Mouse (Mus musculus) limb, embryonic 10.5 days (tissue): ENCODE results near the gene Atf7ip. TPM values are rescaled to one million over a fixed set of nuclear protein-coding genes. Genes with fewer than 3 reads are reported as not detected.

ENCODE experiments used
- DNase-seq: peaks from one replicate; pipeline ENCODE4 v3.0.0-alpha.2; 2017; ENCODE audit warnings: low spot score
- H3K27ac ChIP-seq: fragments of 300-500 bp; sonication (generic); 2 replicates; pipeline ENCODE4 v1.5.1; 2016; ENCODE audit warnings: mild to moderate bottlenecking
- H3K27me3 ChIP-seq: fragments of 300-500 bp; sonication (generic); 2 replicates; pipeline ENCODE4 v1.6.1; 2016; ENCODE audit warnings: low read depth, mild to moderate bottlenecking; ENCODE audit not compliant: poor library complexity, severe bottlenecking
- H3K36me3 ChIP-seq: fragments of 300-500 bp; sonication (generic); 2 replicates; pipeline ENCODE4 v1.6.1; 2016; ENCODE audit warnings: mild to moderate bottlenecking, moderate library complexity
- H3K4me1 ChIP-seq: fragments of 300-500 bp; sonication (generic); 2 replicates; pipeline ENCODE4 v1.6.1; 2016
- H3K4me3 ChIP-seq: fragments of 300-500 bp; sonication (generic); 2 replicates; pipeline ENCODE4 v1.5.1; 2016; ENCODE audit warnings: mild to moderate bottlenecking, moderate library complexity
- H3K9me3 ChIP-seq: fragments of 300-500 bp; sonication (generic); replicated peaks from 2 replicates; pipeline ENCODE4 v1.6.1; 2016; ENCODE audit warnings: mild to moderate bottlenecking
- WGBS: fragments of 180-500 bp; shearing (Covaris S2); methylation state at CpG from one replicate; pipeline ENCODE4 v1.1.7; 2016; 5-methylcytosine and 5-hydroxymethylcytosine counted together
- polyA plus RNA-seq: library from polyadenylated mRNA; unstranded; fragments of >200 nt; fragmentation: Nextera tagmentation; extraction: Ambion mirVana; gene quantifications from 2 replicates; pipeline ENCODE4 v1.2.1, GENCODE M21; 2016

Gene Atf7ip
- polyA plus RNA-seq, 1 experiment from 2014 or later = 49.9 TPM

- no peak for DNase-seq
- no peak overlapping the region for H3K4me3 ChIP-seq
- peaks cover 2% of the 10 kb centered on the region; the same call in 1 of the 2 replicates for H3K9me3 ChIP-seq
- peaks cover 10% of the 10 kb centered on the region; the same call in 1 of the 2 replicates for H3K36me3 ChIP-seq
- no peak overlapping the region for H3K27ac ChIP-seq
- no peaks in the 10 kb centered on the region for H3K27me3 ChIP-seq
- 0 out of 2 replicates have a peak, but pooled peaks cover 4% of the 10 kb centered on the region for H3K4me1 ChIP-seq
Observed at GRCm38 (mm10) chr6:136517221-136517620, 11.3 kb downstream of the Atf7ip start.

DNA sequence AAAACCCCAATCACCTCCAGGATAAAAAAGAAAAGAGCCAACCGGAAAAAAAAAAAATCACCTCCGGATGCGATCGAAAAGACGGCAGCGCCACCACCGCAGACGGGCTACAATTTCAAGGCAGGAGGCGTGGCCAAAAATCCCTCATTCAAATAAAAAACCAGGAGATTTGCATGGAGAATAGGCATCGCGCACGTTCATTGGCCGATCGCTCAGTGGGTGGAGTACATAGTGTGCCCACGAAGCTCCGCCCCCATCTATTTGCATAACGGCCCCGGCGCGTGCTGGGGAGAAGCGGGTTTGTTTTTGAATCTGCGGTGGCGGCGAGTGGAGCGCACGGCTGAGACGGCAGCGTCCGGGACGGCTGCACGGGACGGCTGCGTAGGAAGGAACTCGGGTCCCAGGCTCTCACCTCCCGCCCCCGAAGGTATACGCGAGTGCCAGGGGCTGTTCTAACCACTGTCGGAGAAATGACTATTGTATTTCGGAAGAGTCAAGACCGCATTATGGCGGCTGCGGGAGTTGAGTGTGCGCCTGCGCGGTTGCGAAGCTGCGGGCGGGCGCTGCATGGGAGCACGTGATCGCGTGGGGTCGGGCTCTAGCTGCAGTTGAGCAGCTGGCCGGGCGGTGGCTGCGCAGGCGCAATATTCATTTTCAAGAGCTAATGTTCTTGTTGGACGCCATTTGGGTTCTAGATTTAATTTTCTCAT is 12.7 kb downstream of the Atf7ip start:
- Histone ChIP-seq H3K4me3 (peak overlapping the region; percentile 67), H3K9me3 (peaks cover 2% of the 10 kb centered on the region; the same call in 1 of the 2 replicates), H3K27me3 (no peaks in the 10 kb centered on the region), H3K4me1 (0 out of 2 replicates have a peak, but pooled peaks cover 4% of the 10 kb centered on the region), H3K36me3 (peaks cover 23% of the 10 kb centered on the region), H3K27ac (peak overlapping the region; percentile 94)
- peak; percentile 96 for DNase-seq
- WGBS = under 1% methylated on average over 59 of the region's 59 CpGs

DNA sequence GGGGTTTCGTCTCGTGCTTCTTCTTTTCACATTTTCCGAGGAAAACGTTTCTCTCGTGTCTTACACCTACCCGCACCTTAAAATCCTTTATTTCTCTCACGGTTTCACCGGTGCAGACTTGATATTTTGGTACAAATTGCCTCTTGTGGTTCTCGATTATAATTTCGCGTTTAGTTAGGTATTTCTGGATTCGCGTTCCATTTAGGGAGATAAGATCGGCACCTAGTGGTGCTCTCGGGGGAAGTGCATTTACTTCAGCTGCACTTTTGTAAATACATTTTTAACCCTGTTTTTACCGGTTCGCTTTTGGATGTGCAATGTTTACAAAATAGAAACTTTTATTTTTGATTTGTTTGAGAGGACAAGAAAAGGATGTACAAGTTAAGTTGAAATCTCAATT is 13.3 kb downstream of the Atf7ip start:
- Histone ChIP-seq H3K4me3 (peak overlapping the region; percentile 67), H3K27me3 (no peaks in the 10 kb centered on the region), H3K4me1 (0 out of 2 replicates have a peak, but pooled peaks cover 4% of the 10 kb centered on the region), H3K9me3 (peaks cover 2% of the 10 kb centered on the region; the same call in 1 of the 2 replicates), H3K36me3 (peaks cover 29% of the 10 kb centered on the region), H3K27ac (peak overlapping the region; percentile 94)
- WGBS = 4% methylated on average over 17 of the region's 17 CpGs
- no peak for DNase-seq

DNA sequence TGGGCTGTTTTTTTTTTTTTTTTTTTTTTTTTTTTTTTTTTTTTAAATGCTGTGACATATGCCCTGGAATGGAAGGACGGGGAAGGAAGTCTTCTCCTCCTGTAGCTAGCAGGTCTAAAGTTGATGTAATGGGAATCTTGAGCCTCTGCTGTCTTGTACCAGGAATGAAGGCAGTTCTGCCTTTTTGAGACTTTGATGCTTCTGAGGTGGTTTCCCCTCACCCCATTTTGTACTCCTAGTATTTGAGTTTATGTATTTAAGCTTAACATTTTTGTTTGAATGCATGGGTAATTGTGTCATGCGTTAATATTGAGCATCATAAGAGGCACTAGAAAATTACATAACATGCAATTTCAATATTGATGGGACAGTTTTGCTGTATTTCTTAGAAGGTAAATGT is 14.4 kb downstream of the Atf7ip start:
- no peak for DNase-seq
- peaks cover 40% of the 10 kb centered on the region for H3K36me3 ChIP-seq
- WGBS = 87% methylated on average over 2 of the region's 2 CpGs
- H3K27ac ChIP-seq = no peak overlapping the region
- H3K9me3 ChIP-seq = no peaks in the 10 kb centered on the region
- H3K27me3 ChIP-seq = no peaks in the 10 kb centered on the region
- H3K4me1 ChIP-seq = 0 out of 2 replicates have a peak, but pooled peaks cover 4% of the 10 kb centered on the region
- peak overlapping the region; percentile 67; the same call in 1 of the 2 replicates for H3K4me3 ChIP-seq

DNA sequence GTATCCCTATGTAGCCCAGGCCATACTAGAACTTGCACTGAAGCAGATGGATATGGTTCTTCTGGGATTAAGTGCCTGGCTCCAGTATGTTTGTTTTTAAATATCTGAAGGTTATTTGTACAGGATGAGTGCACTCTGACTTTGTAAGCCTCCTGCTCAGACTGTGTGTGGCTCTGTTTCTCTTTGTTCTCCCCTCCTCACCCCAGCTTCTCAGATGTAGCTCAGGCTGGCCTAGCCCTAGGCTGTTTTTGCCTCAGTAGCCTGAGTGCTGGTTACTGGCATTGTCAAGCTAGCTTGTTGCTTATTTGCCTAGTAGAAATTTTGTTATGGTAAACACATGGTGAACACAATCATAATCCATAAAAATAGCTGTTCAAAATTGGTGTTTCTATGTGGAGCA is 15.7 kb downstream of the Atf7ip start:
- H3K36me3 ChIP-seq = peaks cover 53% of the 10 kb centered on the region
- H3K9me3 ChIP-seq = no peaks in the 10 kb centered on the region; the same call in 1 of the 2 replicates
- 0 out of 2 replicates have a peak, but pooled peaks cover 4% of the 10 kb centered on the region for H3K4me1 ChIP-seq
- H3K4me3 ChIP-seq = no peak overlapping the region
- no peak for DNase-seq
- H3K27me3 ChIP-seq = no peaks in the 10 kb centered on the region
- H3K27ac ChIP-seq = no peak overlapping the region

DNA sequence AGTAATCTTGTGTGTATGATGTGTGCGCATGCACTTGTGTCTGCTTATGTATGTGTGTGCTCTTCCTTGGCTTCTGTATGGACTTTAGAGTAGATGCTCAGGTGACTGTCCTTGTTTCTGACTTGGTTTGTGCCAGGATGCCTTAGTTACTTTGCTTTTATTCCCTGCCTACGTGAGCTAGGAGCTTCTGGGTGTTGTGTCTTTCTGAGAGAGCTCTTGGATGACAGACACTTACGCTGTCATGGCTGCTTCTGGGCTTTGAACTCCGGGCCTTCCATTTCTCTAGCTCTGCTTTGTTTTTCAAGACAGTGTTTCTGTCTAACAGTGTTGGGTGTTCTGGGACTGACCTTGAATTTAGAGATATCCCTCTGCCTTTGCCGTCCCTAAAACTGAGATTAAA is 16.7 kb downstream of the Atf7ip start:
- Histone ChIP-seq H3K9me3 (peaks cover 2% of the 10 kb centered on the region; the same call in 1 of the 2 replicates), H3K27ac (no peak overlapping the region), H3K36me3 (peaks cover 63% of the 10 kb centered on the region), H3K27me3 (no peaks in the 10 kb centered on the region), H3K4me1 (0 out of 2 replicates have a peak, but pooled peaks cover 4% of the 10 kb centered on the region), H3K4me3 (no peak overlapping the region)
- 96% methylated on average over 5 of the region's 5 CpGs for WGBS
- DNase-seq = no peak

GRCm38 (mm10) chr6:136524751-136525150 is 18.8 kb downstream of the Atf7ip start:
- 84% methylated on average over 4 of the region's 4 CpGs for WGBS
- DNase-seq = no peak
- Histone ChIP-seq H3K4me3 (no peak overlapping the region), H3K36me3 (peaks cover 75% of the 10 kb centered on the region), H3K27ac (no peak overlapping the region), H3K4me1 (0 out of 2 replicates have a peak, but pooled peaks cover 4% of the 10 kb centered on the region), H3K27me3 (no peaks in the 10 kb centered on the region), H3K9me3 (peaks cover 2% of the 10 kb centered on the region; the same call in 1 of the 2 replicates)

DNA sequence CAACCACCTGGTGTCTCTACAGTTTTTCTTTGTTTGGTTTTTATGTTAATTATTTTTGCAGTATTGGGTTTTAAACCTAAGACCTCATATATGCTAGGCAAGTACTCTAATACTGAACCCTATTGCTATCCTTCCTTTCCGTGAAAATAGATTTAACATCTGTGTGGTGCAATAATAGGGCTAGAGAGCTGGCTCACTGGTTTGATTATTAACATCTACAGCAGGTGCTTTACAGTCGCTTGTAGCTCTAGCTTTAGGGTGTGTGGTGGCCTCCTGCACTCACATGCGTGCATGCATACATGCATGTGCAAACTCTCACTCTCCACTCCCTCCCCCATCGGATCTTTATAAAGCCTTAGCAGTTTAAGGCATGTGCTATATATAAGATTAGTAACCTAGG is 19.6 kb downstream of the Atf7ip start:
- WGBS = 90% methylated on average over 4 of the region's 4 CpGs
- Histone ChIP-seq H3K36me3 (peaks cover 75% of the 10 kb centered on the region), H3K27me3 (no peaks in the 10 kb centered on the region), H3K9me3 (peaks cover 2% of the 10 kb centered on the region; the same call in 1 of the 2 replicates), H3K27ac (no peak overlapping the region), H3K4me1 (0 out of 2 replicates have a peak, but pooled peaks cover 4% of the 10 kb centered on the region), H3K4me3 (no peak overlapping the region)
- DNase-seq = no peak

- H3K36me3 ChIP-seq = peaks cover 47% of the 10 kb centered on the region
- H3K27me3 ChIP-seq = no peaks in the 10 kb centered on the region
- H3K9me3 ChIP-seq = peaks cover 2% of the 10 kb centered on the region; the same call in 1 of the 2 replicates
- WGBS = 48% methylated on average over 2 of the region's 2 CpGs
- DNase-seq = no peak
- H3K4me3 ChIP-seq = no peak overlapping the region
- peaks cover 17% of the 10 kb centered on the region; the same call in 1 of the 2 replicates for H3K4me1 ChIP-seq
- no peak overlapping the region for H3K27ac ChIP-seq
Observed at GRCm38 (mm10) chr6:136529156-136529555, 23.2 kb downstream of the Atf7ip start.

DNA sequence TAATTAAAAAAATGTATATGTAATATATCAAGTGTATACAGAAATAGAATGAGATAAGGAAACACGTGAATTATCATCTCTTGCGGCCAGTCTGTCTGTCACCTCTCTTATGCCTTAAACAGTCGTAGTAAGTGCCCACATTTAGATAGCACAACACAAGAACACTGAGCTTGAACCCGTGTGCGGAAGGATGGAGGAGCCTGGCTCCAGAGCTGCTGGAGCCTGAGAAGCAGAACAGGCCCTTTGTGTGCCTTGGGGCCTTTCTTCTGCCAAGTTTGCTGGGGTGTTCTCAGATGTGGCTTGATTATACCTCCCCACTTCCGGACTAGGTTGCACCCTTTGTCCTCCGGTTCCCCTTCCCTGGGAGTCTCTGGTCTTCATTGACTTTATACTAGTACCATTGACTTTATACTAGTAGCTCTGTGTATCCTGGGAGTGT is 25.8 kb downstream of the Atf7ip start:
- Histone ChIP-seq H3K4me1 (peaks cover 19% of the 10 kb centered on the region), H3K4me3 (peak overlapping the region; percentile 15; the same call in 1 of the 2 replicates), H3K36me3 (peaks cover 23% of the 10 kb centered on the region), H3K9me3 (0 out of 2 replicates have a peak, but pooled peaks cover 2% of the 10 kb centered on the region), H3K27me3 (no peaks in the 10 kb centered on the region), H3K27ac (peak overlapping the region; percentile 87)
- 74% methylated on average over 7 of the region's 7 CpGs for WGBS
- no peak for DNase-seq

DNA sequence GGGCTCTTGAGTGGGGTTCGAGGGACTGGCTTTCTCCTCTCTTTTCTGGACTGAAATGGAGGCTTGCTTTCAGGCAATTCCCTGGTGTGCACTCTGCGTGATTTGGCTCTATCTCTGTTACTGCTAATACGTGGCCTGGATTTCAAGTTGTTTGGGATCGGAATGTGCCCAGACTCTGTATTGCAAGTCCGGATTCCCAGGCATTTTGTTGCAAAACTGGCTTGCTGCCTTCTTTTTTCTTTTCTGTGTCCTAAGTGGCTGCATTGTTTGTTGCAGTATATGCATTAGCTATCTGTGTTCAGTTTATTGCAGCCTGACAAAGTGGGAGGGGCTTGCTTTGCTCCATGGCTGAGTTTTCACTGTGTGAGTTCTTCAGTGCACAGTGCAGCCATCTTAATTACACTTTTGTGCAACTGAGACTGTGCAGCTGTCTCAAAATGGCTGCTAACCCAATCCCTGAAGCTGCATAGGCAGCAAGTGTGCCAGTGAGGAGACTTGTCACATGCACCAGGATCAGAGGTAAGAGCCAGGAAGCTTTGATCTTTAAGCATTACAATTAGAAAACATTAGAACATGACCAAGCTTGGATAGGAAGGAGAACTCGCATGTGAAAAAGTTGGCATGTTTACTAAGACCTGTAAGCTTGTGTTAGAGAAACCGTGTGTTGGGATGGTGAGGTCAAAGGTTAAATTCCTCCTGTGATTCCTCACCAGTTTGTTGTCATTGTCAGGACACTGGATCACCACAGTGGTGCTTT is 26.7 kb downstream of the Atf7ip start:
- no peaks in the 10 kb centered on the region for H3K27me3 ChIP-seq
- H3K27ac ChIP-seq = peak overlapping the region; percentile 87
- H3K9me3 ChIP-seq = no peaks in the 10 kb centered on the region
- peak overlapping the region; percentile 15; the same call in 1 of the 2 replicates for H3K4me3 ChIP-seq
- peaks cover 20% of the 10 kb centered on the region for H3K36me3 ChIP-seq
- 28% methylated on average over 7 of the region's 7 CpGs for WGBS
- H3K4me1 ChIP-seq = peaks cover 19% of the 10 kb centered on the region
- DNase-seq = peak; percentile 76

DNA sequence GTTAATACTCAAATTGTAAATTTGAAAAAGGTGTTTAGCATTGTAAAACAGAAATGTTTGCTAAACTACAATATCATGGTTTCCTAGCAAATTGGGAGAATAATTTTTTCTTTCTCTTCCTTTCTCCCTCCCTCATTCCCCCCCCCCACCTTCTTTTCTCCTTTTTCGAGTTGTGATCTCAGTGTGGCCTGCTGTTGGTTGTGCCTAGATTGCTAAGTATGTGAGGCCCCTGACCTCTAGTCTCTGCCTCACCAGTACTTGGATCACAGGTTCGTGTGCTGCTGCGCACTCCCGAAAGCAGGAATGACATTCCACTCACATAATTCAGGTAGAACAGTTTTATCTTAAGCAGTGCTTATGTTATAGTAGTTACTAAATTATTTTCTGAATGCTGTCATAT is 27.8 kb downstream of the Atf7ip start:
- DNase-seq = no peak
- no peak overlapping the region for H3K27ac ChIP-seq
- no peak overlapping the region for H3K4me3 ChIP-seq
- no peaks in the 10 kb centered on the region for H3K9me3 ChIP-seq
- H3K36me3 ChIP-seq = peaks cover 20% of the 10 kb centered on the region
- H3K4me1 ChIP-seq = peaks cover 19% of the 10 kb centered on the region
- WGBS = 77% methylated on average over 4 of the region's 4 CpGs
- H3K27me3 ChIP-seq = no peaks in the 10 kb centered on the region

- Histone ChIP-seq H3K27ac (no peak overlapping the region), H3K36me3 (peaks cover 24% of the 10 kb centered on the region), H3K4me3 (no peak overlapping the region), H3K9me3 (no peaks in the 10 kb centered on the region), H3K27me3 (no peaks in the 10 kb centered on the region), H3K4me1 (peaks cover 19% of the 10 kb centered on the region)
- 56% methylated on average over 3 of the region's 3 CpGs for WGBS
- no peak for DNase-seq
Observed at GRCm38 (mm10) chr6:136534444-136534843, 28.5 kb downstream of the Atf7ip start.
